8 mouse cellular contexts compared by ENCODE assay signal in genomic region chr1:176934043-176934762, GRCm38 (mm10).
DNase-seq lines count a peak whose midpoint lies in the region; ATAC-seq and TF ChIP-seq lines count a peak whose summit lies in the region.
"Had no signal": no experiment of that assay in that cellular context is flagged by ENCODE, and none has a peak within 500 bp of the region (broad histone marks: within the 10 kb centered on the region; RNA-seq: fewer than 3 reads in every experiment).

No protein-coding gene starts in this region.

- TF ChIP-seq POLR2A in limb, embryonic 14.5 days (IDR thresholded peaks at IDR 0.05; ENCODE audit: borderline replicate concordance, extremely low read depth, insufficient read depth, insufficient read length), result no peak

- no peak overlapping the region for H3K9ac ChIP-seq in midbrain, embryonic 11.5 days (ENCODE audit: low read length)
- H3K9ac ChIP-seq in midbrain, postnatal 0 days (replicated peaks; ENCODE audit: low read length, poor library complexity, severe bottlenecking), result no peak overlapping the region
- H3K9ac ChIP-seq in embryonic facial prominence, embryonic 13.5 days, result no peak overlapping the region
- H3K9ac ChIP-seq in limb, embryonic 14.5 days (ENCODE audit: low read depth, low read length, severe bottlenecking), result no peak overlapping the region

- no peaks in the 10 kb centered on the region for H3K27me3 ChIP-seq in midbrain, embryonic 11.5 days (ENCODE audit: control insufficient read depth, insufficient read depth, low read length)
- H3K27me3 ChIP-seq in midbrain, postnatal 0 days (ENCODE audit: insufficient read depth, low read length), result no peaks in the 10 kb centered on the region
- H3K27me3 ChIP-seq in embryonic facial prominence, embryonic 13.5 days, result no peaks in the 10 kb centered on the region
- H3K27me3 ChIP-seq in limb, embryonic 14.5 days (ENCODE audit: control insufficient read depth, insufficient read depth, low read length), result no peaks in the 10 kb centered on the region

- H3K4me2 ChIP-seq in midbrain, embryonic 11.5 days, result no peak overlapping the region
- no peak overlapping the region for H3K4me2 ChIP-seq in midbrain, postnatal 0 days (ENCODE audit: low read depth, low read length, poor library complexity, severe bottlenecking)
- no peak overlapping the region for H3K4me2 ChIP-seq in embryonic facial prominence, embryonic 13.5 days
- H3K4me2 ChIP-seq in limb, embryonic 14.5 days (replicated peaks; ENCODE audit: low read depth, low read length, severe bottlenecking), result no peak overlapping the region

- ATAC-seq in midbrain, embryonic 11.5 days (ENCODE audit: low FRiP score), result no peak
- no peak for ATAC-seq in midbrain, postnatal 0 days (ENCODE audit: low FRiP score)
- ATAC-seq in embryonic facial prominence, embryonic 13.5 days (ENCODE audit: insufficient number of reproducible peaks, insufficient read depth, low FRiP score, low TSS enrichment, low read depth), result no peak
- ATAC-seq in limb, embryonic 14.5 days (ENCODE audit: low FRiP score, low read depth), result 0 out of 2 replicates have a peak, but pooled peaks have one; percentile 15

- H3K36me3 ChIP-seq in midbrain, embryonic 11.5 days (ENCODE audit: control insufficient read depth, insufficient read depth, low read length), result no peaks in the 10 kb centered on the region
- no peaks in the 10 kb centered on the region for H3K36me3 ChIP-seq in midbrain, postnatal 0 days (ENCODE audit: insufficient read depth, low read length)
- no peaks in the 10 kb centered on the region for H3K36me3 ChIP-seq in embryonic facial prominence, embryonic 13.5 days
- no peaks in the 10 kb centered on the region for H3K36me3 ChIP-seq in limb, embryonic 14.5 days (ENCODE audit: control insufficient read depth, insufficient read depth, low read length)

- DNase-seq in midbrain, embryonic 11.5 days (ENCODE audit: low spot score, missing footprints), result peak; percentile 77
- DNase-seq in midbrain, postnatal 0 days (ENCODE audit: low spot score), result no peak
- DNase-seq in cerebellum, adult 11-12 months, result peak; percentile 69
- no peak for DNase-seq in limb, embryonic 14.5 days (ENCODE audit: low spot score)
- DNase-seq in right cerebral cortex, postnatal 10 days (ENCODE audit: low spot score in 2 of 2), result no peak
- DNase-seq in embryo, embryonic 10.5 days (ENCODE audit: low spot score), result no peak
- DNase-seq: lung, postnatal 4 days had no signal

- H3K4me1 ChIP-seq in midbrain, embryonic 11.5 days (ENCODE audit: control insufficient read depth, insufficient read depth, low read length), result peaks cover 9% of the 10 kb centered on the region
- H3K4me1 ChIP-seq in midbrain, postnatal 0 days (ENCODE audit: insufficient read depth, low read length), result no peaks in the 10 kb centered on the region; the same call in 1 of the 2 replicates
- peaks cover 25% of the 10 kb centered on the region for H3K4me1 ChIP-seq in embryonic facial prominence, embryonic 13.5 days
- H3K4me1 ChIP-seq in limb, embryonic 14.5 days (ENCODE audit: control insufficient read depth, insufficient read depth, low read length), result no peaks in the 10 kb centered on the region

- H3K9me3 ChIP-seq in midbrain, embryonic 11.5 days (ENCODE audit: control insufficient read depth, low read length), result no peaks in the 10 kb centered on the region
- no peaks in the 10 kb centered on the region for H3K9me3 ChIP-seq in midbrain, postnatal 0 days (ENCODE audit: low read length)
- no peaks in the 10 kb centered on the region for H3K9me3 ChIP-seq in embryonic facial prominence, embryonic 13.5 days
- no peaks in the 10 kb centered on the region for H3K9me3 ChIP-seq in limb, embryonic 14.5 days (ENCODE audit: control insufficient read depth, low read length)

- TF ChIP-seq CTCF in midbrain, postnatal 0 days (IDR thresholded peaks at IDR 0.05), result no peak

- no peak overlapping the region for H3K4me3 ChIP-seq in midbrain, embryonic 11.5 days (ENCODE audit: low read depth, low read length)
- H3K4me3 ChIP-seq in midbrain, postnatal 0 days (ENCODE audit: low read depth, low read length), result no peak overlapping the region
- no peak overlapping the region for H3K4me3 ChIP-seq in embryonic facial prominence, embryonic 13.5 days
- no peak overlapping the region for H3K4me3 ChIP-seq in limb, embryonic 14.5 days (replicated peaks; ENCODE audit: low read length)

- 73% methylated on average over 13 of the region's 13 CpGs for WGBS in midbrain, embryonic 11.5 days
- WGBS in midbrain, postnatal 0 days, result 67% methylated on average over 13 of the region's 13 CpGs
- 44% methylated on average over 13 of the region's 13 CpGs for WGBS in embryonic facial prominence, embryonic 13.5 days
- WGBS in limb, embryonic 14.5 days, result 60% methylated on average over 13 of the region's 13 CpGs

- H3K27ac ChIP-seq in midbrain, embryonic 11.5 days (ENCODE audit: low read depth, low read length), result no peak overlapping the region
- H3K27ac ChIP-seq in midbrain, postnatal 0 days (ENCODE audit: low read depth, low read length), result no peak overlapping the region
- H3K27ac ChIP-seq in embryonic facial prominence, embryonic 13.5 days, result peak overlapping the region; percentile 49; the same call in 1 of the 2 replicates
- H3K27ac ChIP-seq in limb, embryonic 14.5 days (replicated peaks; ENCODE audit: low read depth, low read length), result no peak overlapping the region

Comparison
In these comparisons a context has a peak if more than half of its experiments do, and no peak if none do; other contexts are left out.
1. DNase-seq: peak in midbrain, embryonic 11.5 days (single experiment) and cerebellum, adult 11-12 months (single experiment); none in midbrain, postnatal 0 days (single experiment), limb, embryonic 14.5 days (single experiment), right cerebral cortex, postnatal 10 days (0 of 2) and embryo, embryonic 10.5 days (single experiment).